Comparison of ENCODE assay signal across 24 mouse cellular contexts in the genomic region with DNA sequence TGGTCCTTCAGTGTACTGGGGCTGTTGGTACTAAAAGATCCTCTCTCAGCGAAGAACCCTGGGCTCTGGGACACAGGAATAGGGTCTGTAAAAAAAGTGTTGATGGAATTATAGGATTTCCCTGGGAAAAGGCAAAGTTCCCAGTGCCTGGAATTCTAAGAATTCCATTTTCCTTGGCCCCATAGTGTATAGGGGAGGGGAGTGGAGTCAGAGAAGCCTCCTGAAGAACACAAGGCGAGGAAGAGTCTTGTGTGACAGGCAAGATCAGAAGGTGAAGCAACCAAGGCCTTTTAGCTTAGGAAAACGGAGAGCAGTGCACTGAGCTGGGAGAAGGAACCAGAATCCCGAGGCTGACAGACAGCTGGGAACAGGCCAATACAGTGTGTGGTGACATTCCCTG.
"Had no signal": no experiment of that assay in that cellular context is flagged by ENCODE, and none has a peak within 500 bp of the region (broad histone marks: within the 10 kb centered on the region; RNA-seq: fewer than 3 reads in every experiment).

No protein-coding gene starts in this region.

- H3K36me3 ChIP-seq: heart, embryonic 13.5 days; heart, embryonic 15.5 days; hindbrain, embryonic 15.5 days; limb, embryonic 13.5 days; limb, embryonic 15.5 days; liver, embryonic 12.5 days had no signal

- H3K4me2 ChIP-seq: heart, embryonic 11.5 days; heart, embryonic 13.5 days; heart, embryonic 15.5 days; hindbrain, embryonic 13.5 days; hindbrain, embryonic 15.5 days; limb, embryonic 13.5 days; limb, embryonic 15.5 days; liver, embryonic 12.5 days had no signal

- H3K4me1 ChIP-seq: heart, embryonic 13.5 days; heart, embryonic 15.5 days; hindbrain, embryonic 13.5 days; hindbrain, embryonic 15.5 days; limb, embryonic 13.5 days; liver, embryonic 12.5 days had no signal

- H3K4me3 ChIP-seq: heart, embryonic 13.5 days; heart, embryonic 15.5 days; hindbrain, embryonic 13.5 days; hindbrain, embryonic 15.5 days; limb, embryonic 13.5 days; limb, embryonic 15.5 days; liver, embryonic 12.5 days had no signal

- H3K9ac ChIP-seq: forebrain, postnatal 0 days; heart, embryonic 13.5 days; heart, embryonic 15.5 days; hindbrain, embryonic 13.5 days; hindbrain, embryonic 15.5 days; limb, embryonic 13.5 days; limb, embryonic 15.5 days; liver, embryonic 12.5 days had no signal

- H3K27me3 ChIP-seq: heart, embryonic 13.5 days; heart, embryonic 15.5 days; hindbrain, embryonic 13.5 days; hindbrain, embryonic 15.5 days; limb, embryonic 13.5 days; limb, embryonic 15.5 days; liver, embryonic 12.5 days had no signal

- H3K9me3 ChIP-seq: liver, embryonic 12.5 days had no signal

- ATAC-seq: forebrain, postnatal 0 days; hindbrain, postnatal 0 days; intestine, embryonic 16.5 days; liver, embryonic 12.5 days had no signal

- DNase-seq: forebrain, postnatal 0 days; gastrocnemius, postnatal 14 days; gastrocnemius, postnatal 36 days; heart, adult 18-20 months; heart, postnatal 14 days; heart, postnatal 36 days; kidney, adult 11 months; kidney, adult 2 months; kidney, adult 9 months; kidney, postnatal 10 days; kidney, postnatal 36 days; layer of hippocampus, adult 9-11 months; layer of hippocampus, postnatal 36 days; left cerebral cortex, postnatal 4 days had no signal

- H3K27ac ChIP-seq: heart, embryonic 13.5 days; heart, embryonic 15.5 days; hindbrain, embryonic 13.5 days; hindbrain, embryonic 15.5 days; hindbrain, postnatal 0 days; limb, embryonic 13.5 days; limb, embryonic 15.5 days; liver, embryonic 12.5 days had no signal
